Mouse (Mus musculus): ENCODE data around the gene 1110025L11Rik. TPM values are rescaled to one million over a fixed set of nuclear protein-coding genes. Genes with fewer than 3 reads are reported as not detected.
"Not testable (repeated sequence)": the region's sequence is repeated elsewhere in the genome, so short reads cannot be mapped to it uniquely, and the experiment has no call there.

1110025L11Rik gene
- not detected for total RNA-seq (2021)
- long read RNA-seq, experiment 1: 0 reads
- long read RNA-seq, experiment 2: 0 reads

GRCm38 (mm10) chr16:89063902-89064301 lies at the start of gene 1110025L11Rik:
Gene 1110025L11Rik, minus strand, starts transcription at chr16:89064002.
- not testable (repeated sequence) for DNase-seq

- not testable (repeated sequence) for DNase-seq
Observed at GRCm38 (mm10) chr16:89071041-89071440, 7.2 kb upstream of the 1110025L11Rik start.

GRCm38 (mm10) chr16:89047783-89048182 lies 16.0 kb downstream of the 1110025L11Rik start, which contains the start of gene Krtap6-5:
Gene Krtap6-5, minus strand, starts transcription at chr16:89047883.
- no peak for DNase-seq

- not testable (repeated sequence) for DNase-seq
Observed at GRCm38 (mm10) chr16:89041372-89041771, 22.4 kb downstream of the 1110025L11Rik start, which contains the start of gene Gm10228. Gene Gm10228, minus strand, starts transcription at chr16:89041472.

DNA sequence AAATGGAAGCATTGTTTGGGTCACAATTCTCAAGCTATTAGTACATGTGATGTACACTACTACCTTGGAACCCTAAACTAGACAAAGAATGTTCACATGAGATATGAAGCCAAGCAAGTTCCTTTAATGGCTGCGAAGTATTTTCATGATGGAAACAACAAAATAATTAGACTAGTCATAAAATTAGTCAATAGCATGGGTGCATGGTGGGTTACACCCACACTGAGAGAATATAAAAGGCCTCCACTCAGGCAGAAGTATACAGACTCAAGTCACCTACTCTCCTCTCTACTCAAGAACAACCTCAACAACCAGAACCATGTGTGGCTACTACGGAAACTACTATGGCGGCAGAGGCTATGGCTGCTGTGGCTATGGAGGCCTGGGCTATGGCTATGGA lies 32.4 kb downstream of the 1110025L11Rik start, which contains the start of gene Krtap6-1:
Krtap6-1 (plus strand) TSS at position 301 of the 400 bp plus-strand sequence.
- not testable (repeated sequence) for DNase-seq

GRCm38 (mm10) chr16:89014984-89015383 lies 48.8 kb downstream of the 1110025L11Rik start, which contains the start of gene Gm10229:
Gene Gm10229, plus strand, starts transcription at chr16:89015284.
- not testable (repeated sequence) for DNase-seq

DNA sequence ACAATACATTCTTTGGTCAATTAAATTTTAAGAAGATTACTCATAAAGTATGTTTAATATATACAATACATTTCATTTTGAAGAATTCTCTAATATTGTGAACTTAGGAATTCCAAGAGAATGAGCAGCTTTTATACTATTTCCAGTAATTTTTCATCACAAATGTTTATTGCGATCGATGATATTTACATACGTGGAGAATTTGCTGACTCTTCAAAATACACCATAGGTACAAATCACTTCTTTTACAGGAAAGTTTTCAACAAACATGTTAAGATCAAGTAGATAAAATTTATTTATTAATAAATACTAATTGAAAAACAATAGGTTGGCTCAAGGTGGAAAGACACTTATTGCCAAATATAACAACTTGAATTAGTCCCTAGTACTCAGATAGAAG lies 49.8 kb downstream of the 1110025L11Rik start:
- DNase-seq: no peak

Other genes with a start within 250 kb of the 1110025L11Rik start
- gene Krtap15, start 243.8 kb downstream of the 1110025L11Rik start, total RNA-seq (2021): not detected
- gene Krtap14, start 237.9 kb downstream of the 1110025L11Rik start, total RNA-seq (2021): not detected
- not detected for gene Krtap19-1, start 194.6 kb downstream of the 1110025L11Rik start, total RNA-seq (2021)
- gene Krtap19-2, start 189.7 kb downstream of the 1110025L11Rik start, total RNA-seq (2021): not detected
- gene Krtap19-3, start 186.0 kb downstream of the 1110025L11Rik start, total RNA-seq (2021): not detected
- not detected for gene Krtap19-4, start 178.9 kb downstream of the 1110025L11Rik start, total RNA-seq (2021)
- not detected for gene Krtap19-5, start 167.5 kb downstream of the 1110025L11Rik start, total RNA-seq (2021)
- gene Krtap19-9b, start 131.7 kb downstream of the 1110025L11Rik start, total RNA-seq (2021): not detected
- gene Krtap16-3, start 101.1 kb downstream of the 1110025L11Rik start, total RNA-seq (2021): not detected
- gene Krtap22-2, start 53.2 kb downstream of the 1110025L11Rik start, total RNA-seq (2021): not detected
- gene Gm10229, start 48.7 kb downstream of the 1110025L11Rik start, total RNA-seq (2021): not detected
- gene Krtap6-1, start 32.3 kb downstream of the 1110025L11Rik start, total RNA-seq (2021): not detected
- not detected for gene Gm10228, start 22.5 kb downstream of the 1110025L11Rik start, total RNA-seq (2021)
- gene Krtap6-5, start 16.1 kb downstream of the 1110025L11Rik start, total RNA-seq (2021): not detected
- gene Krtap6-3, start 20.0 kb upstream of the 1110025L11Rik start, total RNA-seq (2021): not detected
- gene Gm6358, start 76.8 kb upstream of the 1110025L11Rik start, total RNA-seq (2021): not detected
- not detected for gene Gm10061, start 87.1 kb upstream of the 1110025L11Rik start, total RNA-seq (2021)
- gene Gm9789, start 94.0 kb upstream of the 1110025L11Rik start, total RNA-seq (2021): not detected
- not detected for gene Gm7735, start 105.5 kb upstream of the 1110025L11Rik start, total RNA-seq (2021)
- gene 1110057P08Rik, start 110.7 kb upstream of the 1110025L11Rik start, total RNA-seq (2021): not detected
- not detected for gene Krtap20-2, start 141.9 kb upstream of the 1110025L11Rik start, total RNA-seq (2021)